Mouse (Mus musculus) lung, embryonic 15.5 days (tissue): ENCODE data around the gene Fam90a1b. TPM values are rescaled to one million over a fixed set of nuclear protein-coding genes. Genes with fewer than 3 reads are reported as not detected.
A peak's percentile ranks its signal among the peaks of the same experiment; 100 is the strongest.
"Not testable (repeated sequence)": the region's sequence is repeated elsewhere in the genome, so short reads cannot be mapped to it uniquely, and the experiment has no call there.

Source experiments
- ATAC-seq: fragments of 200-750 bp; cut with Nextera tagmentation; 2 replicates; pipeline ENCODE4 v1.8.0; 2017; ENCODE audit warnings: moderate number of reproducible peaks, borderline replicate concordance; ENCODE audit not compliant: low FRiP score, low TSS enrichment; ENCODE audit errors: extremely low read depth
- H3K27ac ChIP-seq: fragments of 300-500 bp; sonication (generic); 2 replicates; pipeline ENCODE4 v1.5.1; 2015; ENCODE audit warnings: moderate library complexity, mild to moderate bottlenecking, inconsistent platforms
- H3K27me3 ChIP-seq: fragments of 300-500 bp; sonication (generic); 2 replicates; pipeline ENCODE4 v1.6.1; 2015; ENCODE audit warnings: inconsistent platforms
- H3K36me3 ChIP-seq: fragments of 300-500 bp; sonication (generic); 2 replicates; pipeline ENCODE4 v1.6.1; 2015; ENCODE audit warnings: inconsistent platforms
- H3K4me1 ChIP-seq: fragments of 300-500 bp; sonication (generic); 2 replicates; pipeline ENCODE4 v1.6.1; 2015; ENCODE audit warnings: inconsistent platforms
- H3K4me2 ChIP-seq: fragments of 300-500 bp; sonication (generic); 2 replicates; pipeline ENCODE4 v1.6.1; 2015; ENCODE audit warnings: inconsistent platforms, mild to moderate bottlenecking, moderate library complexity
- H3K4me3 ChIP-seq: fragments of 300-500 bp; sonication (generic); 2 replicates; pipeline ENCODE4 v1.5.1; 2015; ENCODE audit warnings: mild to moderate bottlenecking, inconsistent platforms
- H3K9ac ChIP-seq: fragments of 300-500 bp; sonication (generic); 2 replicates; pipeline ENCODE4 v1.6.1; 2015; ENCODE audit warnings: inconsistent platforms
- H3K9me3 ChIP-seq: fragments of 300-500 bp; sonication (generic); 2 replicates; pipeline ENCODE4 v1.6.1; 2016; ENCODE audit warnings: inconsistent platforms
- WGBS: fragments of 180-500 bp; shearing (Covaris S2); methylation state at CpG from one replicate; pipeline ENCODE4 v1.1.7; 2015; 5-methylcytosine and 5-hydroxymethylcytosine counted together
- microRNA-seq: library from miRNA; unstranded; fragments of <30 nt; microRNA quantifications from one replicate; pipeline ENCODE4, GENCODE M21; 2016
- polyA plus RNA-seq: library from polyadenylated mRNA; unstranded; fragments of >200 nt; fragmentation: Nextera tagmentation; extraction: Ambion mirVana; gene quantifications from 2 replicates; pipeline ENCODE4 v1.2.1, GENCODE M21; 2015

Fam90a1b gene
- polyA plus RNA-seq: not detected in 2 replicates

GRCm38 (mm10) chrX:94366670-94367241 lies at the start of gene Fam90a1b, which contains the start of gene Apoo:
Gene Fam90a1b (minus strand): TSS chrX:94366777.
Gene Apoo (plus strand): TSS chrX:94367117.
- Histone ChIP-seq H3K36me3 (no peaks in the 10 kb centered on the region), H3K9ac (peak within 1 kb of the TSS; percentile 54), H3K4me1 (no peaks in the 10 kb centered on the region), H3K4me2 (peak within 1 kb of the TSS; percentile 53), H3K9me3 (no peaks in the 10 kb centered on the region), H3K4me3 (peak within 1 kb of the TSS; percentile 64), H3K27me3 (peaks cover 56% of the 10 kb centered on the region), H3K27ac (no peak within 1 kb of the TSS)
- 13% methylated on average over 43 of the region's 46 CpGs for WGBS
- ATAC-seq: peak; percentile 100

GRCm38 (mm10) chrX:94408975-94409374 lies 42.4 kb upstream of the Fam90a1b start:
- Histone ChIP-seq H3K9me3 (no peaks in the 10 kb centered on the region), H3K36me3 (no peaks in the 10 kb centered on the region), H3K4me1 (no peaks in the 10 kb centered on the region), H3K27me3 (peaks cover 3% of the 10 kb centered on the region; the same call in 1 of the 2 replicates), H3K4me2 (no peak overlapping the region), H3K9ac (no peak overlapping the region), H3K27ac (no peak overlapping the region), H3K4me3 (no peak overlapping the region)
- no peak for ATAC-seq
- 51% methylated on average over 3 of the region's 3 CpGs for WGBS

- H3K9me3 ChIP-seq: no peaks in the 10 kb centered on the region
- H3K9ac ChIP-seq: no peak overlapping the region
- no peak overlapping the region for H3K4me3 ChIP-seq
- no peak for ATAC-seq
- no peaks in the 10 kb centered on the region for H3K36me3 ChIP-seq
- H3K27me3 ChIP-seq: peaks cover 8% of the 10 kb centered on the region
- 81% methylated on average over 5 of the region's 5 CpGs for WGBS
- no peak overlapping the region for H3K27ac ChIP-seq
- no peak overlapping the region for H3K4me2 ChIP-seq
- no peaks in the 10 kb centered on the region for H3K4me1 ChIP-seq
Observed at GRCm38 (mm10) chrX:94378734-94379133, 12.2 kb upstream of the Fam90a1b start.

GRCm38 (mm10) chrX:94367248-94367647 lies 671 bp upstream of the Fam90a1b start:
- WGBS: 14% methylated on average over 17 of the region's 17 CpGs
- Histone ChIP-seq H3K4me3 (peak overlapping the region; percentile 64), H3K4me1 (no peaks in the 10 kb centered on the region), H3K36me3 (no peaks in the 10 kb centered on the region), H3K27me3 (peaks cover 51% of the 10 kb centered on the region), H3K27ac (no peak overlapping the region), H3K4me2 (peak overlapping the region; percentile 51), H3K9ac (peak overlapping the region; percentile 54), H3K9me3 (no peaks in the 10 kb centered on the region)
- peak; percentile 16; the same call in 1 of the 2 replicates for ATAC-seq

- no peaks in the 10 kb centered on the region for H3K36me3 ChIP-seq
- H3K27ac ChIP-seq: no peak overlapping the region
- H3K4me3 ChIP-seq: peak overlapping the region; percentile 64
- no peaks in the 10 kb centered on the region for H3K9me3 ChIP-seq
- H3K9ac ChIP-seq: no peak overlapping the region
- H3K4me1 ChIP-seq: no peaks in the 10 kb centered on the region
- WGBS: 24% methylated on average over 16 of the region's 16 CpGs
- peaks cover 58% of the 10 kb centered on the region for H3K27me3 ChIP-seq
- H3K4me2 ChIP-seq: peak overlapping the region; percentile 53
- no peak for ATAC-seq
Observed at GRCm38 (mm10) chrX:94366029-94366428, 548 bp downstream of the Fam90a1b start.

- peaks cover 61% of the 10 kb centered on the region for H3K27me3 ChIP-seq
- no peak overlapping the region for H3K9ac ChIP-seq
- no peak overlapping the region for H3K27ac ChIP-seq
- no peak overlapping the region; the same call in 1 of the 2 replicates for H3K4me3 ChIP-seq
- whole genome bisulfite sequencing: 19% methylated on average over 14 of the region's 14 CpGs
- H3K36me3 ChIP-seq: no peaks in the 10 kb centered on the region
- no peaks in the 10 kb centered on the region for H3K9me3 ChIP-seq
- H3K4me1 ChIP-seq: no peaks in the 10 kb centered on the region
- no peak for ATAC-seq
- peak overlapping the region; percentile 53 for H3K4me2 ChIP-seq
Observed at GRCm38 (mm10) chrX:94365381-94365925, 1.1 kb downstream of the Fam90a1b start.

- H3K36me3 ChIP-seq, H3K4me1 ChIP-seq, H3K27ac ChIP-seq, ATAC-seq, H3K4me2 ChIP-seq, H3K4me3 ChIP-seq, H3K9ac ChIP-seq, H3K9me3 ChIP-seq: not testable (repeated sequence)
- 87% methylated on average over 4 of the region's 4 CpGs for WGBS
- H3K27me3 ChIP-seq: peaks cover 25% of the 10 kb centered on the region
Observed at GRCm38 (mm10) chrX:94343638-94344037, 22.9 kb downstream of the Fam90a1b start.

- Histone ChIP-seq H3K27ac (no peak overlapping the region), H3K4me1 (no peaks in the 10 kb centered on the region), H3K9me3 (no peaks in the 10 kb centered on the region), H3K4me3 (no peak overlapping the region), H3K9ac (no peak overlapping the region), H3K4me2 (no peak overlapping the region), H3K36me3 (no peaks in the 10 kb centered on the region), H3K27me3 (peaks cover 31% of the 10 kb centered on the region)
- no peak for ATAC-seq
- 76% methylated on average over 11 of the region's 11 CpGs for WGBS
Observed at GRCm38 (mm10) chrX:94321036-94321902, 45.3 kb downstream of the Fam90a1b start.

Small RNAs within 50 kb of the gene (microRNA-seq; reads per million reads assigned to microRNA genes)
- not detected for gene Gm44477

Other genes with a start within 250 kb of the Fam90a1b start
- 33.9 and 36.7 TPM in 2 replicates for gene Zfx, start 243.1 kb downstream of the Fam90a1b start, polyA plus RNA-seq
- 72.6 and 73.5 TPM in 2 replicates for gene Eif2s3x, start 153.9 kb downstream of the Fam90a1b start, polyA plus RNA-seq
- gene Klhl15, start 132.2 kb downstream of the Fam90a1b start, polyA plus RNA-seq: 7.6 and 7.7 TPM in 2 replicates
- gene Apoo, start 340 bp upstream of the Fam90a1b start, polyA plus RNA-seq: 76.3 and 76.7 TPM in 2 replicates
- 610 and 614 TPM in 2 replicates for gene Maged1, start 175.4 kb upstream of the Fam90a1b start, polyA plus RNA-seq